Mouse (Mus musculus) MEL (cell line): ENCODE data around the gene 1700025G04Rik. TPM values are rescaled to one million over a fixed set of nuclear protein-coding genes. Genes with fewer than 3 reads are reported as not detected.
A peak's percentile ranks its signal among the peaks of the same experiment; 100 is the strongest.

Source experiments
- DNase-seq: peaks from one replicate; pipeline ENCODE4 v3.0.0; 2011; ENCODE audit warnings: low read depth, low spot score
- H3K27ac ChIP-seq: 2 replicates; pipeline ENCODE4 v1.5.1; 2012; ENCODE audit warnings: low read depth, mild to moderate bottlenecking, control low read depth, low read length, moderate library complexity; ENCODE audit not compliant: control insufficient read depth
- H3K27me3 ChIP-seq, 2 experiments: fragments of 150-350 bp in 1 of 2; sonication (generic) in 1 of 2; 2 replicates each; pipeline ENCODE4 v1.6.1; 2012; ENCODE audit warnings: low read length in 2 of 2, mild to moderate bottlenecking in 2 of 2, improper control_type of control experiment in 1 of 2, moderate library complexity in 1 of 2; ENCODE audit not compliant: insufficient read depth in 2 of 2, control insufficient read depth in 1 of 2
- H3K36me3 ChIP-seq, 2 experiments: 2 replicates each; pipeline ENCODE4 v1.6.1; 2012 to 2014; ENCODE audit warnings: low read length in 2 of 2, improper control_type of control experiment in 1 of 2, inconsistent platforms in 1 of 2, mild to moderate bottlenecking in 1 of 2; ENCODE audit not compliant: insufficient read depth in 2 of 2, control insufficient read depth in 1 of 2
- H3K4me1 ChIP-seq, 2 experiments: fragments of 150-350 bp in 1 of 2; sonication (generic) in 1 of 2; 2 replicates each; pipeline ENCODE4 v1.6.1; 2012; ENCODE audit warnings: low read length in 2 of 2, improper control_type of control experiment in 1 of 2, mild to moderate bottlenecking in 1 of 2; ENCODE audit not compliant: insufficient read depth in 2 of 2, control insufficient read depth in 1 of 2
- H3K4me3 ChIP-seq, 2 experiments: fragments of 150-350 bp in 1 of 2; sonication (generic) in 1 of 2; 2 replicates each; pipeline ENCODE4 v1.5.1; 2012; ENCODE audit warnings: low read depth in 2 of 2, low read length in 2 of 2, mild to moderate bottlenecking in 2 of 2, moderate library complexity in 2 of 2, control low read depth in 1 of 2, improper control_type of control experiment in 1 of 2; ENCODE audit not compliant: control insufficient read depth in 1 of 2, insufficient read depth in 1 of 2
- H3K79me2 ChIP-seq: 2 replicates; pipeline ENCODE4 v1.6.1; 2012; ENCODE audit warnings: mild to moderate bottlenecking, low read length, moderate library complexity; ENCODE audit not compliant: control insufficient read depth, poor library complexity, insufficient read depth
- H3K9ac ChIP-seq: 2 replicates; pipeline ENCODE4 v1.6.1; 2012; ENCODE audit warnings: low read depth, mild to moderate bottlenecking, control low read depth, low read length, moderate library complexity; ENCODE audit not compliant: control insufficient read depth, poor library complexity, severe bottlenecking
- H3K9me3 ChIP-seq: fragments of 150-350 bp; sonication (generic); replicated peaks from 2 replicates; pipeline ENCODE4 v1.6.1; 2012; ENCODE audit warnings: mild to moderate bottlenecking, low read length, improper control_type of control experiment, moderate library complexity; ENCODE audit not compliant: insufficient read depth
- E2F4 ChIP-seq: IDR thresholded peaks from 2 replicates; pipeline ENCODE4 v1.6.1; 2011; ENCODE audit warnings: low read depth, low read length, improper control_type of control experiment, borderline replicate concordance
- ELF1 ChIP-seq: IDR thresholded peaks from 2 replicates; pipeline ENCODE4 v1.6.1; 2014; ENCODE audit warnings: low read depth, mild to moderate bottlenecking, inconsistent platforms, low read length, improper control_type of control experiment, moderate library complexity
- EP300 ChIP-seq, 2 experiments: IDR thresholded peaks; 2 replicates each; pipeline ENCODE4 v1.6.1; 2011; ENCODE audit warnings: improper control_type of control experiment in 2 of 2, low read length in 2 of 2, low read depth in 1 of 2, mild to moderate bottlenecking in 1 of 2
- GABPA ChIP-seq: IDR thresholded peaks from 2 replicates; pipeline ENCODE4 v1.6.1; 2012; ENCODE audit warnings: low read depth, mild to moderate bottlenecking, inconsistent platforms, low read length, improper control_type of control experiment, moderate library complexity
- KAT2A ChIP-seq: conservative IDR thresholded peaks from 2 replicates; pipeline ENCODE4 v1.6.1; 2012; ENCODE audit warnings: low read depth, low read length, improper control_type of control experiment, inconsistent platforms
- MEF2A ChIP-seq: IDR thresholded peaks from 2 replicates; pipeline ENCODE4 v1.6.1; 2014; ENCODE audit warnings: low read depth, mild to moderate bottlenecking, inconsistent platforms, low read length, improper control_type of control experiment; ENCODE audit not compliant: poor library complexity, insufficient replicate concordance, severe bottlenecking; ENCODE audit errors: extremely low read depth
- MYB ChIP-seq: IDR thresholded peaks from 2 replicates; pipeline ENCODE4 v1.6.1; 2011; ENCODE audit warnings: mild to moderate bottlenecking, low read depth, low read length, improper control_type of control experiment
- MYC ChIP-seq: IDR thresholded peaks from 2 replicates; pipeline ENCODE4 v1.6.1; 2011; ENCODE audit warnings: low read depth, mild to moderate bottlenecking, low read length, improper control_type of control experiment, moderate library complexity
- NELFE ChIP-seq: IDR thresholded peaks from 2 replicates; pipeline ENCODE4 v1.6.1; 2011; ENCODE audit warnings: low read depth, low read length, improper control_type of control experiment
- NRF1 ChIP-seq: IDR thresholded peaks from 2 replicates; pipeline ENCODE4 v1.6.1; 2014; ENCODE audit warnings: low read depth, mild to moderate bottlenecking, inconsistent platforms, low read length, improper control_type of control experiment, moderate library complexity; ENCODE audit not compliant: poor library complexity, insufficient read depth, severe bottlenecking
- POLR2AphosphoS5 ChIP-seq: IDR thresholded peaks from 2 replicates; pipeline ENCODE4 v1.6.1; 2012; ENCODE audit warnings: low read depth, borderline replicate concordance, mild to moderate bottlenecking, inconsistent platforms, low read length, moderate library complexity, mixed read lengths
- RCOR1 ChIP-seq: IDR thresholded peaks from 2 replicates; pipeline ENCODE4 v1.6.1; 2012; ENCODE audit warnings: low read depth, mild to moderate bottlenecking, inconsistent platforms, low read length, improper control_type of control experiment
- SIN3A ChIP-seq: IDR thresholded peaks from 2 replicates; pipeline ENCODE4 v1.6.1; 2012; ENCODE audit warnings: low read length, improper control_type of control experiment, inconsistent platforms
- SMC3 ChIP-seq: IDR thresholded peaks from 2 replicates; pipeline ENCODE4 v1.6.1; 2011; ENCODE audit warnings: low read depth, low read length, improper control_type of control experiment
- TAL1 ChIP-seq: IDR thresholded peaks from 2 replicates; pipeline ENCODE4 v1.6.1; 2012; ENCODE audit warnings: mild to moderate bottlenecking, inconsistent platforms, low read length, moderate library complexity, mixed read lengths
- TBP ChIP-seq: IDR thresholded peaks from 2 replicates; pipeline ENCODE4 v1.8.0; 2011; ENCODE audit warnings: low read depth, low read length, improper control_type of control experiment
- TCF12 ChIP-seq: IDR thresholded peaks from 2 replicates; pipeline ENCODE4 v1.6.1; 2014; ENCODE audit warnings: low read depth, mild to moderate bottlenecking, inconsistent platforms, low read length, improper control_type of control experiment, moderate library complexity
- UBTF ChIP-seq: IDR thresholded peaks from 2 replicates; pipeline ENCODE4 v1.6.1; 2012; ENCODE audit warnings: low read depth, mild to moderate bottlenecking, inconsistent platforms, low read length, improper control_type of control experiment, moderate library complexity, borderline replicate concordance; ENCODE audit not compliant: insufficient read depth
- USF2 ChIP-seq, 2 experiments: IDR thresholded peaks; 2 replicates each; pipeline ENCODE4 v1.6.1; 2011 to 2012; ENCODE audit warnings: improper control_type of control experiment in 2 of 2, low read length in 2 of 2, borderline replicate concordance in 1 of 2, inconsistent platforms in 1 of 2, low read depth in 1 of 2, mild to moderate bottlenecking in 1 of 2; ENCODE audit not compliant: insufficient read depth in 1 of 2
- ZC3H11A ChIP-seq: IDR thresholded peaks from 2 replicates; pipeline ENCODE4 v1.6.1; 2012; ENCODE audit warnings: low read depth, mild to moderate bottlenecking, inconsistent platforms, low read length, improper control_type of control experiment
- ZMIZ1 ChIP-seq: IDR thresholded peaks from 2 replicates; pipeline ENCODE4 v1.6.1; 2012; ENCODE audit warnings: low read depth, mild to moderate bottlenecking, inconsistent platforms, low read length, improper control_type of control experiment, moderate library complexity
- ZNF384 ChIP-seq: IDR thresholded peaks from 2 replicates; pipeline ENCODE4 v1.6.1; 2012; ENCODE audit warnings: low read depth, mild to moderate bottlenecking, inconsistent platforms, low read length, improper control_type of control experiment
- polyA plus RNA-seq, 2 experiments: library from polyadenylated mRNA; stranded (reverse) in 1 of 2; unstranded in 1 of 2; fragments of >175 nt in 1 of 2; fragments of >200 nt in 1 of 2; gene quantifications; 2 replicates each; pipeline versions ENCODE4 v1.2.1 to v1.2.4; 2012; ENCODE audit warnings: low replicate concordance in 2 of 2, low read depth in 1 of 2; ENCODE audit not compliant: insufficient read length in 2 of 2, insufficient read depth in 1 of 2, missing spikeins in 1 of 2
- total RNA-seq: library from RNA; depleted of rRNA; stranded (reverse); fragments of 300-350 nt; gene quantifications from 2 replicates; pipeline ENCODE4 v1.2.3, GENCODE M21; 2012

1700025G04Rik gene
- total and polyA plus RNA-seq, 3 experiments = 0.04 to 0.91 TPM; not detected in 1

- TF ChIP-seq ZC3H11A (no peak), POLR2AphosphoS5 (no peak), GABPA (no peak), UBTF (no peak), MYC (no peak), EP300 (IDR thresholded peaks at IDR 0.05; ENCODE audit: low read depth in 1 of 2, low read length in 2 of 2) (peak in 1 of 2 experiments; percentile 23; a peak in 1 of 4 replicates), ZNF384 (peak; percentile 73), SIN3A (no peak), TBP (no peak), SMC3 (no peak), E2F4 (no peak), NELFE (no peak), TCF12 (no peak)
Measured at GRCm38 (mm10) chr1:152040053-152040452, 49.9 kb downstream of the 1700025G04Rik start (continued).

GRCm38 (mm10) chr1:152039588-152039987 is 50.3 kb downstream of the 1700025G04Rik start:
- no peak overlapping the region for H3K4me3 ChIP-seq
- TF ChIP-seq SMC3 (no peak), UBTF (no peak), TCF12 (no peak), KAT2A (no peak), MEF2A (no peak), E2F4 (no peak), SIN3A (no peak), USF2 (IDR thresholded peaks at IDR 0.05; ENCODE audit: borderline replicate concordance in 1 of 2, insufficient read depth in 1 of 2, low read depth in 1 of 2, low read length in 2 of 2) (no peak), MYB (no peak)
- H3K36me3 ChIP-seq = peaks cover 0 to 4% of the 10 kb centered on the region in 2 experiments; a peak in 2 of 4 replicates
- peaks cover 0 to 5% of the 10 kb centered on the region in 2 experiments; a peak in 2 of 4 replicates for H3K4me1 ChIP-seq
- no peak overlapping the region for H3K27ac ChIP-seq
- H3K9me3 ChIP-seq = no peaks in the 10 kb centered on the region
- H3K27me3 ChIP-seq = no peaks in the 10 kb centered on the region
- no peak overlapping the region for H3K9ac ChIP-seq
- no peak for DNase-seq
- H3K79me2 ChIP-seq = no peaks in the 10 kb centered on the region

GRCm38 (mm10) chr1:152038086-152038485 is 51.8 kb downstream of the 1700025G04Rik start:
- Histone ChIP-seq H3K27me3 (no peaks in the 10 kb centered on the region), H3K4me1 (peaks cover 0 to 5% of the 10 kb centered on the region in 2 experiments; a peak in 2 of 4 replicates), H3K36me3 (peaks cover 0 to 4% of the 10 kb centered on the region in 2 experiments; a peak in 2 of 4 replicates), H3K4me3 (no peak overlapping the region), H3K9me3 (no peaks in the 10 kb centered on the region), H3K9ac (no peak overlapping the region), H3K27ac (no peak overlapping the region), H3K79me2 (no peaks in the 10 kb centered on the region)
- no peak for TF ChIP-seq ELF1
- no peak for TF ChIP-seq SIN3A
- TF ChIP-seq TAL1 = no peak
- no peak for TF ChIP-seq MYC
- no peak for TF ChIP-seq MEF2A
- no peak for TF ChIP-seq ZMIZ1
- TF ChIP-seq E2F4 = no peak
- TF ChIP-seq RCOR1 = no peak
- no peak for TF ChIP-seq TBP
- TF ChIP-seq NRF1 = no peak
- DNase-seq = no peak
